Comparison of ENCODE assay signal across 16 mouse cellular contexts in genomic region chr6:97551884-97552283, GRCm38 (mm10).
DNase-seq lines count a peak whose midpoint lies in the region; ATAC-seq and TF ChIP-seq lines count a peak whose summit lies in the region.
"Had no signal": no experiment of that assay in that cellular context is flagged by ENCODE, and none has a peak within 500 bp of the region (broad histone marks: within the 10 kb centered on the region; RNA-seq: fewer than 3 reads in every experiment).

No protein-coding gene starts in this region.

- H3K27ac ChIP-seq in hindbrain, embryonic 13.5 days, result peak overlapping the region; percentile 64
- no peak overlapping the region for H3K27ac ChIP-seq in hindbrain, embryonic 11.5 days (ENCODE audit: low read depth, low read length)
- H3K27ac ChIP-seq in forebrain, embryonic 16.5 days (ENCODE audit: low read length), result peak overlapping the region; percentile 67
- peak overlapping the region; percentile 55 for H3K27ac ChIP-seq in midbrain, embryonic 16.5 days (ENCODE audit: low read length)
- no peak overlapping the region for H3K27ac ChIP-seq in liver, embryonic 12.5 days
- H3K27ac ChIP-seq: heart, embryonic 10.5 days; midbrain, embryonic 12.5 days had no signal

- no peak overlapping the region for H3K4me3 ChIP-seq in hindbrain, embryonic 13.5 days
- no peak overlapping the region for H3K4me3 ChIP-seq in hindbrain, embryonic 11.5 days (ENCODE audit: low read depth, low read length)
- H3K4me3 ChIP-seq in forebrain, embryonic 16.5 days (replicated peaks; ENCODE audit: low read length), result no peak overlapping the region
- no peak overlapping the region for H3K4me3 ChIP-seq in midbrain, embryonic 16.5 days (ENCODE audit: low read depth, low read length)
- no peak overlapping the region for H3K4me3 ChIP-seq in liver, embryonic 12.5 days
- H3K4me3 ChIP-seq: heart, embryonic 10.5 days; midbrain, embryonic 12.5 days had no signal

- ATAC-seq in hindbrain, embryonic 13.5 days (ENCODE audit: low FRiP score), result no peak
- no peak for ATAC-seq in hindbrain, embryonic 11.5 days (ENCODE audit: low FRiP score)
- ATAC-seq in forebrain, embryonic 16.5 days, result peak; percentile 21; the same call in 1 of the 2 replicates
- peak; percentile 62; the same call in 1 of the 2 replicates for ATAC-seq in midbrain, embryonic 16.5 days
- ATAC-seq in liver, embryonic 12.5 days, result no peak

- 47% methylated on average over 8 of the region's 8 CpGs for WGBS in hindbrain, embryonic 13.5 days
- 79% methylated on average over 8 of the region's 8 CpGs for WGBS in hindbrain, embryonic 11.5 days
- whole genome bisulfite sequencing in forebrain, embryonic 16.5 days, result 34% methylated on average over 8 of the region's 8 CpGs
- WGBS in midbrain, embryonic 16.5 days, result 42% methylated on average over 8 of the region's 8 CpGs
- 67% methylated on average over 8 of the region's 8 CpGs for WGBS in liver, embryonic 12.5 days (ENCODE audit: insufficient replicate concordance)

- H3K36me3 ChIP-seq in hindbrain, embryonic 13.5 days, result peaks cover 6% of the 10 kb centered on the region
- no peaks in the 10 kb centered on the region for H3K36me3 ChIP-seq in hindbrain, embryonic 11.5 days (ENCODE audit: control insufficient read depth, insufficient read depth, low read length)
- H3K36me3 ChIP-seq in forebrain, embryonic 16.5 days (ENCODE audit: control insufficient read depth, insufficient read depth), result no peaks in the 10 kb centered on the region
- H3K36me3 ChIP-seq in midbrain, embryonic 16.5 days (ENCODE audit: control insufficient read depth, insufficient read depth, low read length), result no peaks in the 10 kb centered on the region
- no peaks in the 10 kb centered on the region for H3K36me3 ChIP-seq in liver, embryonic 12.5 days
- H3K36me3 ChIP-seq: heart, embryonic 10.5 days had no signal

- no peak for TF ChIP-seq CTCF in brain, embryonic 14.5 days (IDR thresholded peaks at IDR 0.05; ENCODE audit: borderline replicate concordance, extremely low read depth, insufficient read depth, insufficient read length)

- H3K9me3 ChIP-seq in hindbrain, embryonic 13.5 days, result 0 out of 2 replicates have a peak, but pooled peaks cover 5% of the 10 kb centered on the region
- H3K9me3 ChIP-seq in hindbrain, embryonic 11.5 days (ENCODE audit: control insufficient read depth, low read length), result no peaks in the 10 kb centered on the region
- H3K9me3 ChIP-seq in forebrain, embryonic 16.5 days (ENCODE audit: control insufficient read depth, low read length), result no peaks in the 10 kb centered on the region
- no peaks in the 10 kb centered on the region for H3K9me3 ChIP-seq in midbrain, embryonic 16.5 days (replicated peaks; ENCODE audit: control insufficient read depth, low read length, poor library complexity, severe bottlenecking)
- H3K9me3 ChIP-seq in liver, embryonic 12.5 days (replicated peaks), result no peaks in the 10 kb centered on the region
- H3K9me3 ChIP-seq: heart, embryonic 10.5 days had no signal

- H3K9ac ChIP-seq in hindbrain, embryonic 13.5 days, result no peak overlapping the region
- no peak overlapping the region for H3K9ac ChIP-seq in hindbrain, embryonic 11.5 days (ENCODE audit: low read depth, low read length)
- H3K9ac ChIP-seq in forebrain, embryonic 16.5 days (replicated peaks; ENCODE audit: low read depth, low read length), result 0 out of 2 replicates have a peak overlapping the region, but pooled peaks have one; percentile 8
- no peak overlapping the region for H3K9ac ChIP-seq in midbrain, embryonic 16.5 days (ENCODE audit: low read depth, low read length)
- no peak overlapping the region for H3K9ac ChIP-seq in liver, embryonic 12.5 days
- H3K9ac ChIP-seq: midbrain, embryonic 12.5 days had no signal

- TF ChIP-seq POLR2A in brain, embryonic 14.5 days (IDR thresholded peaks at IDR 0.05; ENCODE audit: borderline replicate concordance, extremely low read depth, insufficient read depth, insufficient read length, poor library complexity, severe bottlenecking), result no peak

- H3K4me2 ChIP-seq in hindbrain, embryonic 13.5 days, result no peak overlapping the region; the same call in 1 of the 2 replicates
- no peak overlapping the region for H3K4me2 ChIP-seq in hindbrain, embryonic 11.5 days (replicated peaks; ENCODE audit: low read depth, low read length)
- 0 out of 2 replicates have a peak overlapping the region, but pooled peaks have one; percentile 5 for H3K4me2 ChIP-seq in forebrain, embryonic 16.5 days (ENCODE audit: low read length)
- peak overlapping the region; percentile 26; the same call in 1 of the 2 replicates for H3K4me2 ChIP-seq in midbrain, embryonic 16.5 days (ENCODE audit: low read length)
- no peak overlapping the region for H3K4me2 ChIP-seq in liver, embryonic 12.5 days
- H3K4me2 ChIP-seq: midbrain, embryonic 12.5 days had no signal

- DNase-seq in hindbrain, embryonic 11.5 days (ENCODE audit: low spot score), result no peak
- peak; percentile 81 for DNase-seq in brain, embryonic 14.5 days (ENCODE audit: low read depth)
- DNase-seq in layer of hippocampus, adult 18-20 months (ENCODE audit: low spot score in 2 of 2), result no peak
- DNase-seq in cerebellum, adult 11 months, result no peak
- DNase-seq: cerebellum, adult 18-20 months; gastrocnemius, postnatal 14 days; heart, postnatal 36 days; kidney, adult 18-20 months; kidney, postnatal 36 days; layer of hippocampus, postnatal 36 days had no signal

- peaks cover 72% of the 10 kb centered on the region for H3K4me1 ChIP-seq in hindbrain, embryonic 13.5 days (replicated peaks)
- H3K4me1 ChIP-seq in hindbrain, embryonic 11.5 days (replicated peaks; ENCODE audit: control insufficient read depth, insufficient read depth, low read length), result no peaks in the 10 kb centered on the region
- peaks cover 46% of the 10 kb centered on the region for H3K4me1 ChIP-seq in forebrain, embryonic 16.5 days (replicated peaks; ENCODE audit: control insufficient read depth, insufficient read depth, low read length)
- H3K4me1 ChIP-seq in midbrain, embryonic 16.5 days (ENCODE audit: control insufficient read depth, insufficient read depth, low read length), result peaks cover 15% of the 10 kb centered on the region
- no peaks in the 10 kb centered on the region for H3K4me1 ChIP-seq in liver, embryonic 12.5 days

- H3K27me3 ChIP-seq in hindbrain, embryonic 13.5 days, result no peaks in the 10 kb centered on the region
- no peaks in the 10 kb centered on the region for H3K27me3 ChIP-seq in hindbrain, embryonic 11.5 days (ENCODE audit: control insufficient read depth, insufficient read depth, low read length)
- H3K27me3 ChIP-seq in forebrain, embryonic 16.5 days (replicated peaks; ENCODE audit: control insufficient read depth, insufficient read depth, low read length), result no peaks in the 10 kb centered on the region
- H3K27me3 ChIP-seq in midbrain, embryonic 16.5 days (ENCODE audit: control insufficient read depth, insufficient read depth, low read depth, low read length), result no peaks in the 10 kb centered on the region
- no peaks in the 10 kb centered on the region for H3K27me3 ChIP-seq in liver, embryonic 12.5 days (replicated peaks)
- H3K27me3 ChIP-seq: midbrain, embryonic 12.5 days had no signal

Comparison
In these comparisons a context has a peak if more than half of its experiments do, and no peak if none do; other contexts are left out.
1. H3K27ac ChIP-seq: peak in hindbrain, embryonic 13.5 days (single experiment), forebrain, embryonic 16.5 days (single experiment) and midbrain, embryonic 16.5 days (single experiment); none in hindbrain, embryonic 11.5 days (single experiment) and liver, embryonic 12.5 days (single experiment).
2. ATAC-seq: peak in forebrain, embryonic 16.5 days (single experiment) and midbrain, embryonic 16.5 days (single experiment); none in hindbrain, embryonic 13.5 days (single experiment), hindbrain, embryonic 11.5 days (single experiment) and liver, embryonic 12.5 days (single experiment).
3. H3K4me2 ChIP-seq: peak in forebrain, embryonic 16.5 days (single experiment) and midbrain, embryonic 16.5 days (single experiment); none in hindbrain, embryonic 13.5 days (single experiment), hindbrain, embryonic 11.5 days (single experiment) and liver, embryonic 12.5 days (single experiment).